Mouse (Mus musculus) liver, embryonic 14.5 days (tissue): ENCODE measurements around the gene Sirpa. TPM values are rescaled to one million over a fixed set of nuclear protein-coding genes. Genes with fewer than 3 reads are reported as not detected.

Experiments used
- ATAC-seq: fragments of 200-750 bp; cut with Nextera tagmentation; 2 replicates; pipeline ENCODE4 v1.8.0; 2017; ENCODE audit warnings: moderate number of reproducible peaks, mild to moderate bottlenecking, moderate library complexity; ENCODE audit not compliant: insufficient read depth
- DNase-seq, 3 experiments: peaks; one replicate each; pipeline ENCODE4 v3.0.0-alpha.2; 2012 to 2013; ENCODE audit warnings: low read depth in 3 of 3, low spot score in 3 of 3
- H3K27ac ChIP-seq: fragments of 300-500 bp; sonication (generic); 2 replicates; pipeline ENCODE4 v1.5.1; 2014; ENCODE audit warnings: moderate library complexity, mild to moderate bottlenecking, control low read depth, inconsistent platforms
- H3K27me3 ChIP-seq: fragments of 300-500 bp; sonication (generic); 2 replicates; pipeline ENCODE4 v1.6.1; 2014; ENCODE audit warnings: mild to moderate bottlenecking, low read length, moderate library complexity; ENCODE audit not compliant: control insufficient read depth, insufficient read depth
- H3K36me3 ChIP-seq: fragments of 300-500 bp; sonication (generic); replicated peaks from 2 replicates; pipeline ENCODE4 v1.6.1; 2014; ENCODE audit warnings: low read depth; ENCODE audit not compliant: control insufficient read depth, insufficient read depth
- H3K4me1 ChIP-seq, 2 experiments: fragments of 200-500 bp in 1 of 2; fragments of 300-500 bp in 1 of 2; sonication (generic) in 1 of 2; replicated peaks; 2 replicates each; pipeline ENCODE4 v1.6.1; 2012 to 2014; ENCODE audit warnings: antibody characterized with exemption in 1 of 2, inconsistent platforms in 1 of 2, low read length in 1 of 2; ENCODE audit not compliant: control insufficient read depth in 2 of 2, insufficient read depth in 2 of 2
- H3K4me2 ChIP-seq: fragments of 300-500 bp; sonication (generic); 2 replicates; pipeline ENCODE4 v1.6.1; 2014; ENCODE audit warnings: low read depth, mild to moderate bottlenecking, control low read depth, moderate library complexity
- H3K4me3 ChIP-seq, 2 experiments: fragments of 200-500 bp in 1 of 2; fragments of 300-500 bp in 1 of 2; sonication (generic) in 1 of 2; 2 replicates each; pipeline ENCODE4 v1.5.1; 2012 to 2014; ENCODE audit warnings: low read depth in 2 of 2, low read length in 2 of 2, mild to moderate bottlenecking in 2 of 2, control low read depth in 1 of 2, inconsistent platforms in 1 of 2, moderate library complexity in 1 of 2; ENCODE audit not compliant: insufficient read depth in 1 of 2
- H3K9ac ChIP-seq: fragments of 300-500 bp; sonication (generic); replicated peaks from 2 replicates; pipeline ENCODE4 v1.6.1; 2014; ENCODE audit warnings: mild to moderate bottlenecking, control low read depth, moderate library complexity
- H3K9me3 ChIP-seq: fragments of 300-500 bp; sonication (generic); 2 replicates; pipeline ENCODE4 v1.6.1; 2016; ENCODE audit warnings: low read length, mixed read lengths; ENCODE audit not compliant: control insufficient read depth
- CTCF ChIP-seq: IDR thresholded peaks from 2 replicates; pipeline ENCODE4 v1.5.1; 2016; ENCODE audit warnings: antibody characterized with exemption, low read depth, control low read depth
- EP300 ChIP-seq: IDR thresholded peaks from 2 replicates; pipeline ENCODE4 v1.6.1; 2016; ENCODE audit warnings: antibody characterized with exemption, low read depth
- WGBS: fragments of 180-500 bp; shearing (Covaris S2); extraction: QIAGEN DNeasy Blood & Tissue Kit; methylation state at CpG from one replicate; pipeline ENCODE4 v1.1.7; 2014; ENCODE audit not compliant: insufficient replicate concordance; 5-methylcytosine and 5-hydroxymethylcytosine counted together
- polyA plus RNA-seq, 2 experiments: library from polyadenylated mRNA; depleted of rRNA in 1 of 2; stranded (reverse) in 1 of 2; unstranded in 1 of 2; fragments of >200 nt; fragmentation: Nextera tagmentation in 1 of 2; extraction: Ambion mirVana in 1 of 2; gene quantifications; 2 replicates each; pipeline versions ENCODE4 v1.2.1 to v1.2.3; 2012 to 2014

Sirpa gene
- polyA plus RNA-seq, 2 experiments = 18.2 to 18.7 TPM

DNA sequence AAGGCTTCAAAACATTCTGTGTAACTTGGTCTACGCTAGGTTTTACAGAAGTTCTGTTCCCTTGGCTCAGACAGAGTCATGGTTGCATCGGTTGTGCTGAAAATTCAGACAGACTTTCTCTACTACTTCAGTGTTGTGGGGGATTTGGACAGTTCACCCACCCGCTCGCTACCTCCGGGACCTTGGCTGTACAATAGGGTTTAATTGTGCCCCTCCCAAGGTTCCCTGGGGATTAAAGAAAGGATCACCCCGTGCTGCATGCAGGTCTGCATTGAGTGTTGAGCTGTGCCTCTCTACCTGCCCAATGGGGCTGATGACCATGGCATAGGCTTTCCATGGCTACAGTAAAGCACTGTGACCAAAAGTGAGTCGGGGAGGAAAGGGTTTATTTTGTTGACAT is 39.7 kb downstream of the Sirpa start:
- H3K4me3 ChIP-seq = no peak overlapping the region
- 0 out of 4 replicates have a peak, but pooled peaks cover 0 to 2% of the 10 kb centered on the region in 2 experiments for H3K4me1 ChIP-seq
- H3K4me2 ChIP-seq = no peak overlapping the region
- TF ChIP-seq CTCF (no peak), EP300 (no peak)
- ATAC-seq (no peak), DNase-seq (no peak)
- WGBS = 70% methylated on average over 7 of the region's 7 CpGs
- no peaks in the 10 kb centered on the region for H3K9me3 ChIP-seq
- H3K36me3 ChIP-seq = no peaks in the 10 kb centered on the region
- no peak overlapping the region for H3K9ac ChIP-seq
- no peaks in the 10 kb centered on the region for H3K27me3 ChIP-seq
- H3K27ac ChIP-seq = no peak overlapping the region

DNA sequence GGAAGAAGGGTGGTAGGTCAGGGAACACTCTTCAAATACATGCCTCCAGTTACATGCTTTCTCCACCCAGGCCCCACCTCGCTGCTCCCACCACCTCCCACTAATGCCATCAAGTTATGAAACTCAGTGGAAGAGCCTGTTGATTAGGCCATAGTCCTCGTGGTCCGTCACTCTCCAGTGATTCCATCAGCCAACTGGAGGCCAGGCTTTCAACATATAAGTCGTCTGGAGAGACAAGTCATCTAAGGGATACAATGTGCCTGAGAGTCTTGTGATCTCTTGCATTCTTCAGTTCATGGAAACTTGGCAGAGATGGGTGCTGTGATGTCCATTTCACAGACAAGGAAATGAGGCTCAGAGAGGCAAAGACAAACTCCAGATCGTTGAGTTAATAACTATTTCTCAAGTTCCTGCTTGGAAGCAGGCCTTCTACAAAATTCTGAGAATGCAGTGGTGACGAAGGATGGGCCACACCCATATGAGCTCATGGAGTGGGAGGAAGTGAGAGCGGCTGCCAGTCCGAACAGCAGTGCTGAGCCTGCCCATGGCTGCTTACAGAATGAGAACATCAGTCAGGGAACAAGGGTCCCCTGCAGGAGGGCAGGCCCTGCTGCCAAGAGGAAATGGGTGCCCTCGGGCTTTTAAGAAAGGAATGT is 40.6 kb downstream of the Sirpa start:
- DNase-seq (peak in 2 of 3 experiments; percentile 7 to 43), ATAC-seq (no peak)
- H3K9ac ChIP-seq = no peak overlapping the region
- WGBS = 25% methylated on average over 9 of the region's 9 CpGs
- TF ChIP-seq EP300 = no peak
- H3K36me3 ChIP-seq = no peaks in the 10 kb centered on the region
- no peaks in the 10 kb centered on the region for H3K9me3 ChIP-seq
- H3K4me3 ChIP-seq = no peak overlapping the region
- no peak overlapping the region for H3K4me2 ChIP-seq
- H3K27ac ChIP-seq = no peak overlapping the region
- no peaks in the 10 kb centered on the region for H3K27me3 ChIP-seq
- H3K4me1 ChIP-seq = 0 out of 4 replicates have a peak, but pooled peaks cover 0 to 2% of the 10 kb centered on the region in 2 experiments

GRCm38 (mm10) chr2:129633982-129634381 is 41.3 kb downstream of the Sirpa start:
- no peaks in the 10 kb centered on the region for H3K9me3 ChIP-seq
- no peak for TF ChIP-seq EP300
- TF ChIP-seq CTCF = no peak
- H3K27ac ChIP-seq = no peak overlapping the region
- no peak for ATAC-seq
- DNase-seq = no peak
- no peak overlapping the region for H3K4me3 ChIP-seq
- H3K27me3 ChIP-seq = no peaks in the 10 kb centered on the region
- no peaks in the 10 kb centered on the region for H3K36me3 ChIP-seq
- H3K4me1 ChIP-seq = 0 out of 4 replicates have a peak, but pooled peaks cover 0 to 2% of the 10 kb centered on the region in 2 experiments
- no peak overlapping the region for H3K4me2 ChIP-seq
- H3K9ac ChIP-seq = no peak overlapping the region
- 54% methylated on average over 3 of the region's 3 CpGs for WGBS

DNA sequence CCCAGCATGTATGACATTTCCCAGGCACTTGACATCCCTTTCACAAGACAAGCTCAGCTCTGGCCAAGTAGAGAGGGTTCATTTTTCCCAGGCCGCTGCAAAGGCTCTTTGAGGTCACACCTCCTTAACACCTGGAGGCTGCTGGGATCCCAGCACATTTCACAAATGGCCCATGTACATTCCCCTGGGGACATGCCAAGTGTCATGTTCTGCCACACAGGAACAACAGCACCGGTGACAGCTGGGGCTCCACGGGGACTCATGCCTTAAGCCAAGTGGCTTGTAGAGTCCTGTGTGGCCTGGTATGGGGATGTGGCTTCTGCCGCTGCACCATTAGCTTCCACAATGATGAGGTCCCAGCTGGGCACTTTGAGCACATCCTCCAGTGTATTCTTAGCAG is 60.0 kb downstream of the Sirpa start:
- Histone ChIP-seq H3K4me3 (no peak overlapping the region), H3K9ac (no peak overlapping the region), H3K4me2 (no peak overlapping the region), H3K4me1 (no peaks in the 10 kb centered on the region), H3K36me3 (no peaks in the 10 kb centered on the region), H3K27ac (no peak overlapping the region), H3K9me3 (no peaks in the 10 kb centered on the region), H3K27me3 (no peaks in the 10 kb centered on the region)
- DNase-seq = no peak
- WGBS = 49% methylated on average over 4 of the region's 4 CpGs
- no peak for ATAC-seq
- TF ChIP-seq CTCF (no peak), EP300 (no peak)

GRCm38 (mm10) chr2:129653632-129654031 is 61.0 kb downstream of the Sirpa start:
- no peak overlapping the region for H3K4me3 ChIP-seq
- H3K9me3 ChIP-seq = no peaks in the 10 kb centered on the region
- no peaks in the 10 kb centered on the region for H3K27me3 ChIP-seq
- no peaks in the 10 kb centered on the region for H3K4me1 ChIP-seq
- TF ChIP-seq CTCF = no peak
- TF ChIP-seq EP300 = no peak
- no peak for DNase-seq
- no peak overlapping the region for H3K27ac ChIP-seq
- WGBS = 25% methylated on average over 2 of the region's 2 CpGs
- ATAC-seq = no peak
- H3K9ac ChIP-seq = no peak overlapping the region
- H3K4me2 ChIP-seq = no peak overlapping the region
- H3K36me3 ChIP-seq = no peaks in the 10 kb centered on the region
